In the genomic region with DNA sequence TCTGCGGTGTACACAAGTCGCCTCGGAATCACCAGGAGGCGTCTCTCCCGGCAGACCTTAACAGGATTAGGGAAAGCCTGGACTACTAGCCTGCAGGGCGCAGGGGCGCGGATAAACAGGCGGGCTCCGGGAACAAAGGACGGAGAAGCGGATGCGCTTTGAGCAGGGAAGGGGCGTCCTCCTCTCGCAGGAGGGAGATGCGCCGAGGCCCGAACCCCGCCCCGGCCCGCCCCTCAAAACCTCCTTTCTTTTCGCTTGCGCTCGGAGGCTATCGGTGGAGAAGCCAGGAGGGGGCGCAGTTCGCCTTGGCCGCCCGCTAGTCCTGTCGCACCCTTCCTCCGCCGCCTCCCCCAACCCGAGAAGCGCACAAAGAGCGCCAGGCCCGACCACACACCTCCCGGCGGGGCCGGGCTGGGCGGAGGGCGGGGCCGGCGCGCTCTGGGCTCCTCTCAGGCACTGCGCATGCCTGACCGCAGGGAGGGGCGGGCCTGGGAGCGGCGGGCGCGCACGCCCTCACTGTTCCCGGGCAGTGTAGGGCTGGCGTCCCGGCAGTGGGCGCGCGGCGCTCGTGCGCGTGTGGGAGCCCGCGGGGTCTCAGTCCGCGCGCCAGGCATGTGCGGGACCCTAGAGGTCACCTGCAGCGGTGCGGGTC, we compare ENCODE assay signal across 8 mouse cellular contexts. TPM values are rescaled to one million over a fixed set of nuclear protein-coding genes. Genes with fewer than 3 reads are reported as not detected.
A peak's percentile ranks its signal among the peaks of the same experiment; 100 is the strongest.
DNase-seq lines count a peak whose midpoint lies in the region; ATAC-seq lines count a peak whose summit lies in the region.

No protein-coding gene starts in this region.

- WGBS in hindbrain, embryonic 16.5 days: under 1% methylated on average over 51 of the region's 70 CpGs
- WGBS in macrophage (ENCODE audit: missing documents): 0% methylated on average over 54 of the region's 70 CpGs

- H3K9me3 ChIP-seq in hindbrain, embryonic 16.5 days (ENCODE audit: control insufficient read depth, low read length): no peaks in the 10 kb centered on the region

- H3K79me2 ChIP-seq in macrophage (ENCODE audit: inconsistent target): peaks cover 27% of the 10 kb centered on the region; the same call in 1 of the 2 replicates

- ATAC-seq in hindbrain, embryonic 16.5 days: peak; percentile 93

- H3K27ac ChIP-seq in hindbrain, embryonic 16.5 days (ENCODE audit: low read depth, low read length): peak overlapping the region; percentile 100
- H3K27ac ChIP-seq in macrophage: peak overlapping the region; percentile 86

- H3K4me1 ChIP-seq in hindbrain, embryonic 16.5 days (ENCODE audit: control insufficient read depth, insufficient read depth, low read depth, low read length): peaks cover 14% of the 10 kb centered on the region

- peak overlapping the region; percentile 93 for H3K4me3 ChIP-seq in hindbrain, embryonic 16.5 days (ENCODE audit: low read length)
- peak overlapping the region; percentile 65 for H3K4me3 ChIP-seq in macrophage (ENCODE audit: inconsistent target)

- peaks cover 4% of the 10 kb centered on the region; the same call in 1 of the 2 replicates for H3K36me3 ChIP-seq in hindbrain, embryonic 16.5 days (ENCODE audit: control insufficient read depth, insufficient read depth, low read length)
- peaks cover 10% of the 10 kb centered on the region; the same call in 1 of the 2 replicates for H3K36me3 ChIP-seq in macrophage (ENCODE audit: inconsistent target)

- peak overlapping the region; percentile 94 for H3K9ac ChIP-seq in hindbrain, embryonic 16.5 days (ENCODE audit: low read depth, low read length)

- H3K4me2 ChIP-seq in hindbrain, embryonic 16.5 days (ENCODE audit: low read length): peak overlapping the region; percentile 81

- no peaks in the 10 kb centered on the region for H3K27me3 ChIP-seq in hindbrain, embryonic 16.5 days (replicated peaks; ENCODE audit: control insufficient read depth, insufficient read depth, low read length)

- peak; percentile 99 for DNase-seq in ZHBTc4 (ENCODE audit: low read depth, low spot score)
- DNase-seq in cerebellum, postnatal 4 days (ENCODE audit: low spot score in 2 of 2): peak; percentile 98 to 99
- DNase-seq in gastrocnemius, adult 18-20 months (ENCODE audit: low spot score): peak; percentile 94
- peak; percentile 98 to 100 for DNase-seq in left cerebral cortex, adult 18-20 months (ENCODE audit: low spot score in 2 of 2)
- peak; percentile 96 for DNase-seq in retina, postnatal 7 days (ENCODE audit: low read depth, low spot score)
- DNase-seq in urinary bladder, adult 18-20 months (ENCODE audit: low spot score in 2 of 2): peak; percentile 94

RNA-seq across cellular contexts. Expression of a gene that starts 1.2 kb away (rescaled TPM):
- under 1 TPM; 0.25 to 0.52 TPM for total RNA-seq in gastrocnemius, adult 18-20 months (2021)
- polyA plus RNA-seq in hindbrain, embryonic 16.5 days (2015; fragmentation: Nextera tagmentation; extraction: Ambion mirVana): 20.7 and 21.6 TPM in 2 replicates
- total RNA-seq in left cerebral cortex, adult 18-20 months (2021): 10 to 100 TPM; 18.7 to 20.2 TPM
- 10 to 100 TPM in 3 of 26 experiments, 1 to 10 TPM in 23; 1.9 to 14.3 (median 5.6) TPM for total RNA-seq in macrophage (2018; cell fraction: chromatin; rRNA removed)
- total RNA-seq in macrophage (2018; cell fraction: cytosol; rRNA removed): 10 to 100 TPM in 12 of 26 experiments, 1 to 10 TPM in 14; 3.3 to 29.9 (median 8.6) TPM
- 10 to 100 TPM in 12 of 26 experiments, 1 to 10 TPM in 14; 5.2 to 34.2 (median 9.1) TPM for total RNA-seq in macrophage (2018; cell fraction: nucleus; rRNA removed)
- polyA plus RNA-seq in macrophage (2018): 4.9 to 19.3 TPM (median 6.0 TPM) in 3 replicates

Comparison
In these comparisons a context has a peak if more than half of its experiments do, and no peak if none do; other contexts are left out.
1. Peak in every context shown above with its lines: DNase-seq, ATAC-seq, H3K4me3 ChIP-seq and H3K27ac ChIP-seq.
2. RNA of a gene that starts 1.2 kb away (total RNA-seq): 18.7 to 20.2 TPM in left cerebral cortex, adult 18-20 months; 0.25 to 0.52 TPM in gastrocnemius, adult 18-20 months; every median in the first group is over 10 times any median in the second.